In genomic region chr6:92743605-92744004, GRCm38 (mm10) we compare ENCODE assay signal across 9 mouse cellular contexts. TPM values are rescaled to one million over a fixed set of nuclear protein-coding genes. Genes with fewer than 3 reads are reported as not detected.
DNase-seq lines count a peak whose midpoint lies in the region; ATAC-seq and TF ChIP-seq lines count a peak whose summit lies in the region.
"Had no signal": no experiment of that assay in that cellular context is flagged by ENCODE, and none has a peak within 500 bp of the region (broad histone marks: within the 10 kb centered on the region; RNA-seq: fewer than 3 reads in every experiment).

No protein-coding gene starts in this region.

- no peak overlapping the region for H3K27ac ChIP-seq in liver, adult 2 months (replicated peaks; ENCODE audit: insufficient read depth, low read depth, low read length)
- no peak overlapping the region for H3K27ac ChIP-seq in liver, embryonic 12.5 days
- no peak overlapping the region for H3K27ac ChIP-seq in midbrain, embryonic 15.5 days
- H3K27ac ChIP-seq: liver, embryonic 13.5 days had no signal

- no peaks in the 10 kb centered on the region for H3K9me3 ChIP-seq in liver, embryonic 12.5 days (replicated peaks)
- no peaks in the 10 kb centered on the region for H3K9me3 ChIP-seq in midbrain, embryonic 15.5 days
- H3K9me3 ChIP-seq: liver, embryonic 13.5 days had no signal

- H3K4me2 ChIP-seq in liver, embryonic 12.5 days = no peak overlapping the region
- H3K4me2 ChIP-seq in midbrain, embryonic 15.5 days = peak overlapping the region; percentile 42
- H3K4me2 ChIP-seq: liver, embryonic 13.5 days had no signal

- ATAC-seq in liver, embryonic 12.5 days = no peak
- peak; percentile 74 for ATAC-seq in midbrain, embryonic 15.5 days (replicated peaks)

- no peaks in the 10 kb centered on the region for H3K79me2 ChIP-seq in liver, adult 2 months (ENCODE audit: control insufficient read depth, insufficient read depth, low read length)

- intact Hi-C loops in left cerebral cortex, postnatal 10 days (cut with DNase I) = loop anchor here (2.0 to 10.0 kb wide), 2 partner anchors 457 to 519 kb away; no protein-coding TSS in a partner anchor

- H3K27me3 ChIP-seq in liver, adult 2 months (ENCODE audit: control insufficient read depth, insufficient read depth, low read length) = 0 out of 2 replicates have a peak, but pooled peaks cover 3% of the 10 kb centered on the region
- H3K27me3 ChIP-seq in liver, embryonic 12.5 days (replicated peaks) = no peaks in the 10 kb centered on the region
- H3K27me3 ChIP-seq in midbrain, embryonic 15.5 days (replicated peaks) = 0 out of 2 replicates have a peak, but pooled peaks cover 5% of the 10 kb centered on the region
- H3K27me3 ChIP-seq: liver, embryonic 13.5 days had no signal

- H3K36me3 ChIP-seq in liver, adult 2 months (ENCODE audit: control insufficient read depth, insufficient read depth, low read length) = no peaks in the 10 kb centered on the region
- no peaks in the 10 kb centered on the region for H3K36me3 ChIP-seq in liver, embryonic 12.5 days
- H3K36me3 ChIP-seq in midbrain, embryonic 15.5 days (replicated peaks) = no peaks in the 10 kb centered on the region
- H3K36me3 ChIP-seq: liver, embryonic 13.5 days had no signal

- no peak overlapping the region for H3K9ac ChIP-seq in liver, adult 2 months (ENCODE audit: low read depth, low read length)
- H3K9ac ChIP-seq in liver, embryonic 12.5 days = no peak overlapping the region
- no peak overlapping the region for H3K9ac ChIP-seq in midbrain, embryonic 15.5 days
- H3K9ac ChIP-seq: liver, embryonic 13.5 days had no signal

- peak; percentile 29; the same call in 1 of the 2 replicates for TF ChIP-seq CTCF in liver, adult 2 months (IDR thresholded peaks at IDR 0.05; ENCODE audit: low read depth, low read length)

- no peaks in the 10 kb centered on the region for H3K4me1 ChIP-seq in liver, adult 2 months (ENCODE audit: control insufficient read depth, insufficient read depth, low read length)
- H3K4me1 ChIP-seq in liver, embryonic 12.5 days = no peaks in the 10 kb centered on the region
- 0 out of 2 replicates have a peak, but pooled peaks cover 9% of the 10 kb centered on the region for H3K4me1 ChIP-seq in midbrain, embryonic 15.5 days
- H3K4me1 ChIP-seq: liver, embryonic 13.5 days had no signal

- H3K4me3 ChIP-seq in liver, adult 2 months (ENCODE audit: insufficient read depth, low read depth, low read length) = no peak overlapping the region
- no peak overlapping the region for H3K4me3 ChIP-seq in liver, embryonic 12.5 days
- 0 out of 2 replicates have a peak overlapping the region, but pooled peaks have one; percentile 16 for H3K4me3 ChIP-seq in midbrain, embryonic 15.5 days
- H3K4me3 ChIP-seq: liver, embryonic 13.5 days had no signal

- TF ChIP-seq POLR2A in liver, adult 2 months (IDR thresholded peaks at IDR 0.05; ENCODE audit: extremely low read depth, insufficient read depth, low read length) = no peak

- no peak for DNase-seq in liver, adult 2 months (ENCODE audit: extremely low read depth, low read depth, low spot score)
- peak; percentile 83 for DNase-seq in embryo, embryonic 10 days (ENCODE audit: low spot score)
- DNase-seq in gastrocnemius, postnatal 10 days = peak; percentile 59
- peak; percentile 41 for DNase-seq in kidney, adult 11 months
- DNase-seq in left cerebral cortex, postnatal 10 days (ENCODE audit: extremely low spot score in 1 of 2, low spot score in 2 of 2) = peak; percentile 73 to 77
- DNase-seq in testis, postnatal 10 days (ENCODE audit: low spot score) = peak; percentile 77
- DNase-seq: liver, embryonic 13.5 days had no signal

- WGBS in liver, adult 2 months = 12% methylated on average over 11 of the region's 11 CpGs
- 13% methylated on average over 11 of the region's 11 CpGs for WGBS in liver, embryonic 12.5 days (ENCODE audit: insufficient replicate concordance)
- 13% methylated on average over 11 of the region's 11 CpGs for WGBS in midbrain, embryonic 15.5 days

RNA-seq across cellular contexts. Expression of gene Prickle2, which starts 37.6 kb away (rescaled TPM):
- 1.1 and 1.6 TPM in 2 replicates for total RNA-seq in liver, adult 2 months (2014; rRNA removed)
- polyA plus RNA-seq in liver, adult 2 months (2012; rRNA removed) = 0.27 and 0.42 TPM in 2 replicates
- polyA plus RNA-seq in liver, embryonic 12.5 days (2016; fragmentation: Nextera tagmentation; extraction: Ambion mirVana) = 0.51 and 0.56 TPM in 2 replicates
- total RNA-seq in gastrocnemius, postnatal 10 days (2021) = 1 to 10 TPM; 7.1 to 7.4 TPM
- total RNA-seq in left cerebral cortex, postnatal 10 days (2021) = 100 to 1,000 TPM; 168 to 172 TPM
- 15.4 and 17.0 TPM in 2 replicates for polyA plus RNA-seq in midbrain, embryonic 15.5 days (2015; fragmentation: Nextera tagmentation; extraction: Ambion mirVana)

Comparison
In these comparisons a context has a peak if more than half of its experiments do, and no peak if none do; other contexts are left out.
1. RNA of gene Prickle2, which starts 37.6 kb away (total RNA-seq): 168 to 172 TPM in left cerebral cortex, postnatal 10 days; 7.1 to 7.4 TPM in gastrocnemius, postnatal 10 days and 1.1 to 1.6 TPM in liver, adult 2 months; every median in the first group is over 10 times any median in the second.